Comparison of ENCODE assay signal across 9 mouse cellular contexts in the genomic region with DNA sequence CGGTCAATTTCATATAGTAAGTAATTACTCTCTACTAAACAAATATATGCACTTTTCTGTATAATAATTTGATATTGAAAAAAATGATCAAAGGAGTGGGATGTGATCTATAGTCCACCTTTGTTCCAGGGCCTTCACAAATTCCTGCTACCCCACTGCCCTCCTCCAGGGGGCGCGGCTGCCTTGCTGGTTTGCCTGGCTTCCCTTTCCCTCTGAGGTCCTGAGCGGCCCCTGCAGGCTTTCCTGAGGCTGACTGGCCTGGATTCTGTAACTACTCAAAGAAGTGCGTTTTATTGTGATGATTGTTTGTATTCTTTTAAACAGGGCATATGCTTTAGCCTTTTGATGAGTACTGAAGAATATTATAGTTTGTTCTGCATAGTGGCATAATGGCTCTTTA.
DNase-seq lines count a peak whose midpoint lies in the region; ATAC-seq and TF ChIP-seq lines count a peak whose summit lies in the region.
"Had no signal": no experiment of that assay in that cellular context is flagged by ENCODE, and none has a peak within 500 bp of the region (broad histone marks: within the 10 kb centered on the region; RNA-seq: fewer than 3 reads in every experiment).

No protein-coding gene starts in this region.

- H3K9ac ChIP-seq in ES-E14 (ENCODE audit: insufficient read depth, low read depth, low read length, poor library complexity, severe bottlenecking), result no peak overlapping the region
- H3K9ac ChIP-seq: heart, embryonic 13.5 days had no signal

- H3K4me1 ChIP-seq in ES-E14 (ENCODE audit: control insufficient read depth in 2 of 2, insufficient read depth in 2 of 2, low read length in 2 of 2, poor library complexity in 1 of 2), result no peaks in the 10 kb centered on the region
- H3K4me1 ChIP-seq: heart, embryonic 13.5 days had no signal

- peak; percentile 97 to 99 for ATAC-seq in hematopoietic stem cell, adult 5-6 weeks (replicated peaks in 1 of 2; ENCODE audit: insufficient read depth in 1 of 2, low FRiP score in 2 of 2, low TSS enrichment in 1 of 2, low read depth in 1 of 2, poor library complexity in 2 of 2, severe bottlenecking in 2 of 2)
- no peak for ATAC-seq in activated CD4-positive, CD25-positive, alpha-beta regulatory T cell, adult 4 months

- DNase-seq in ES-E14 (ENCODE audit: low read depth, low spot score), result peak; percentile 52
- peak; percentile 82 for DNase-seq in adrenal gland, postnatal 14 days
- peak; percentile 77 for DNase-seq in embryo, embryonic 9.5 days (ENCODE audit: extremely low spot score)
- peak; percentile 62 for DNase-seq in layer of hippocampus, adult 9-11 months
- DNase-seq in lung, postnatal 10 days, result peak; percentile 73
- DNase-seq in right cerebral cortex, postnatal 25 days, result peak; percentile 67

- H3K36me3 ChIP-seq in ES-E14 (ENCODE audit: control insufficient read depth, insufficient read depth, low read length, poor library complexity, severe bottlenecking), result no peaks in the 10 kb centered on the region
- H3K36me3 ChIP-seq: heart, embryonic 13.5 days had no signal

- H3K4me3 ChIP-seq in ES-E14 (ENCODE audit: insufficient read depth in 1 of 2, low read depth in 1 of 2, low read length in 2 of 2, poor library complexity in 1 of 2, severe bottlenecking in 1 of 2), result no peak overlapping the region
- H3K4me3 ChIP-seq: heart, embryonic 13.5 days had no signal

- in situ Hi-C loops in ES-E14 (cut with MboI; ENCODE audit: low sequenced_read_pairs in 2 of 2, unreplicated experiment in 2 of 2), result no loop called here

- H3K9me3 ChIP-seq in ES-E14 (ENCODE audit: control insufficient read depth, insufficient read depth, low read depth, low read length), result no peaks in the 10 kb centered on the region
- H3K9me3 ChIP-seq: heart, embryonic 13.5 days had no signal

- H3K27ac ChIP-seq in ES-E14 (ENCODE audit: insufficient read depth, low read depth, low read length, poor library complexity, severe bottlenecking), result no peak overlapping the region
- H3K27ac ChIP-seq: heart, embryonic 13.5 days had no signal

TF ChIP-seq in ES-E14, 5 proteins besides CTCF, POLR2A, EP300 and RAD21:
- TF ChIP-seq CHD2 (IDR thresholded peaks at IDR 0.05; ENCODE audit: low read depth, low read length) (no peak), ZC3H11A (IDR thresholded peaks at IDR 0.05; ENCODE audit: borderline replicate concordance, low read depth, low read length) (peak; percentile 60)
TF ChIP-seq in ES-E14: peak in this region for 1.
